Mouse (Mus musculus): ENCODE data around the gene Chrne. TPM values are rescaled to one million over a fixed set of nuclear protein-coding genes. Genes with fewer than 3 reads are reported as not detected.

Chrne gene
- 1.1 TPM for polyA plus RNA-seq (2017; shearing (Covaris generic))

GRCm38 (mm10) chr11:70619101-70619500 lies at the start of gene Chrne:
Chrne (minus strand) TSS chr11:70619216.

DNA sequence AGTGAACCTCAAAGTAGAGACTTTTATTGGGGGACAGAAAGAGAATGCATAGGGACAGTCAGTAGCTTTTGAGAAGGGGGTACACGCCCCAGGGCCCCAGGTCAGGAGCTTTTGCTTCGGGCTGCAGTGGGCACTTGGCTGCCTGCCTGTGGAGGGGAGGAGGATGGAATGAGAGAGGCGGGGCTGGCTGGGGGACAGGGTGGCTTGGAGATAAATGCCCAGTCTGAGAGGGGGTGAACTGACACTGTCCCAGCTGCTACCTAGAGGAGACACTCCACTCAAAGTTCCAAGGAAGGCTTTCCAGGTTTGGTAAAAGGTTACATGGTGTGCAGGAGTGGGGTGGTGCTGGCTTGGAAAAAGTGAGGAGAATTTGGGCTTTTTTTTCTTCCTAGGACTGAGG lies 37.9 kb upstream of the Chrne start, which contains the start of gene Eno3:
Gene Eno3 (plus strand): TSS at position 239 of the 400 bp plus-strand sequence.

GRCm38 (mm10) chr11:70654198-70654922 lies 35.3 kb upstream of the Chrne start, which contains the start of gene Pfn1:
Pfn1 (minus strand) TSS chr11:70654644.

DNA sequence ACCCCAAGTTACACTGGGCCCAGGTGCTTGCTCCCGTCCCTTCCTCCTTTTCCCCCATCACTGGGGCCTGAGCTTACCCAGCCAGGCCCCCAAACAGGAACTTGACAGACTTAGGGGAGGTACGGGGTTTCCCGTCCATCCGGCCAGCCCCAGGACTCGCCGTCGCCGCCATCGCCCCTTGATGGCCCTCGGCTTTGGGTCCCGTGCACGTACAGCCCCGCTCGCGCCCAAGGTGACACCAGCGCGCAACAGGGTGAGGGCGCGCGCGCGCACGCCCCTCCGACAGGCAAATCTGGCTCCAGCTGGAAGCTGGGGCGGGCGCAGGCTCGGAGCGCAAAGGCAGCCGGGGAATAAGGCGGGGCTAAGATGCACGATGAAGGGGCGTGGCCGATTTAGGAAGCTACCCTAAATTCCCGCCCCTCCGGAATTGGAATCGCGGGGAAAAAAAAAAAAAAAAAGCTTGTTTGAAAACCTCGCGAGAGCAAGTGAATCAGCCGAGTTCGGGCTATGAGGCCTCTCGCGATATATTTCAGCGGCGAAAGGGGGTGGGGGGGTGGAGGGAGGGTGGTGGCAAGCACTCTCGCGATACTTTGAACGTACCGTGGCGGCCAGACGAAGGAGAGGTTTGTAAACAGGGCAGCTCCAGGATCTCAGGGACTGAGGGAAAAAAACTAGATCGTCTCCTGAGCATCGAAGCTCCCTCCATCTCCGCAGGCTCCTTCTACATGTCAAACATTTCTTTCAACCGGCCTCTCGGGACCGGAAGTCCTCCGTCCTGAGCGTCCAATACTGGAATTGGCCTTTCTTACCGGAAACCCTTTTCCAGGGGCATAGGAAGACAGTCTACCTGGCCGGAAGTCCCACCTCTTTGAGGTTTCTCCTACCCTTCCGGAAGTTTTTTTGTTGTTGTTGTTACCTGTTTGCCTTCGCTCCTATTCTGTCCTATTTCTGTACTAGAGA lies 28.0 kb upstream of the Chrne start, which contains the start of the genes Rnf167 and Slc25a11:
Gene Rnf167 (plus strand): TSS at position 545 of the 960 bp plus-strand sequence.
Gene Slc25a11 (minus strand): TSS at position 789 of the 960 bp plus-strand sequence.

DNA sequence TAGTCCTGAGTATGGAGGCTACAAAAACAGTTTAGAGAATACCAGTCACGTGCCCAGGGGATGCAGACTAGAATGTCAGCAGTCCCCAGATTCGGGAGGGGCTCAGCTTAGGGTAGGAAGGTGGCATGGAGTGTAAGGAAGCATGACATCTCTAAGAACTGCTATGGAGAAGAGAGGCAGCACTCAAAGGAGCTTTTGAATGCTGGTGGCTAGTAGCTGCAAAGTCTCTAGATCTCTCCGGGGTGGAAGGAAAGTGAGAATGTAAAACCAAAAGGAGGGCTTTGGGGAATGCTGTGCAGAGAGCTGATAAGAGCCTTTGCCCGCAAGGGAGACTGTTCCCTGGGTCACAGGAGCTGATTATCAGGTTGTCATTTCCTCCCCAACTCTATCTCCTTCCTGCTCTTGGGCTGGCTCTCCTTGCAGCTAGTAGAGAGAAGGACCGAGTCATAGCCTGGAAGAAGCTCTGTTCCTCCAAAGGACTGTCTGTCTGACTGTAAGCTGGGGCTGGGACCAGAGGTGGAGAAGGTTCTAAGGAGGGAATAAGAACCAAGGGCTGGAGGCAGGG lies 19.8 kb upstream of the Chrne start, which contains the start of gene Gp1ba:
Gene Gp1ba (plus strand): TSS at position 409 of the 565 bp plus-strand sequence.

DNA sequence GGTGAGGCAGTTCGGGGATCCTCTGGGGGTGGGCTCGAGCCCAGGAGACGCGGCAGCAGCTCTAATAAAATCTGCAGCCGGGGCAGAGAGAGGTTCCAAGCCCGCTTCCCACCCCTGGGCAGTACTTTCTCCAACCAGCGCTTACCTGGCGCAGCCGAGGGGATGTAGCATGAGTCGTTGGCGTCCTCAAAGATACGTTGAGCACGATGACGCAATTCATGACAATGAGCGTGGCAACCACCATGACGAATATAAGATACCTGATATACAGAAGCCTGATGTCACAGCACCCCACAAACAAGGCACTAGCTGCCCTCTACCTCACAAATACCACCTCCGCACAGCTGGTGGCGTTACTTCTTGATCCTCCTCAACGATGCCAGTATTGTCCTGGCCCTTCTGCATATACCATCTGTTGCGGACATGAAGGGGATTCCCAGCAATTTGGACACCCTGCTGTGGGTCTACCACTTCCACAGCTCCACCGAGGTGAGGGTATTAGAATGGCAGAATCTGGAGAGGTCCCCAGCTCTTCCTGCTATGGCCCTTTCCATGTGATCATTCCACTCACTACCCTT lies 3.4 kb downstream of the Chrne start, which contains the start of gene 4930544D05Rik:
Gene 4930544D05Rik (plus strand): TSS at position 333 of the 578 bp plus-strand sequence.

Other genes with a start within 250 kb of the Chrne start
- gene Pelp1, start 209.2 kb downstream of the Chrne start, polyA plus RNA-seq (2017; shearing (Covaris generic)) = 12.8 TPM
- 217 TPM for gene Arrb2, start 186.6 kb downstream of the Chrne start, polyA plus RNA-seq (2017; shearing (Covaris generic))
- 81.1 TPM for gene Med11, start 167.3 kb downstream of the Chrne start, polyA plus RNA-seq (2017; shearing (Covaris generic))
- gene Zmynd15, start 159.8 kb downstream of the Chrne start, polyA plus RNA-seq (2017; shearing (Covaris generic)) = not detected
- gene Cxcl16, start 159.2 kb downstream of the Chrne start, polyA plus RNA-seq (2017; shearing (Covaris generic)) = 0.57 TPM
- 4.0 TPM for gene Tm4sf5, start 114.0 kb downstream of the Chrne start, polyA plus RNA-seq (2017; shearing (Covaris generic))
- gene Vmo1, start 104.6 kb downstream of the Chrne start, polyA plus RNA-seq (2017; shearing (Covaris generic)) = not detected
- not detected for gene Gltpd2, start 100.0 kb downstream of the Chrne start, polyA plus RNA-seq (2017; shearing (Covaris generic))
- 374 TPM for gene Psmb6, start 93.8 kb downstream of the Chrne start, polyA plus RNA-seq (2017; shearing (Covaris generic))
- gene Gm40193, start 86.3 kb downstream of the Chrne start, polyA plus RNA-seq (2017; shearing (Covaris generic)) = not detected
- gene Pld2, start 79.2 kb downstream of the Chrne start, polyA plus RNA-seq (2017; shearing (Covaris generic)) = 2.5 TPM
- gene Mink1, start 56.3 kb downstream of the Chrne start, polyA plus RNA-seq (2017; shearing (Covaris generic)) = 8.1 TPM
- not detected for gene 4930544D05Rik, start 3.4 kb downstream of the Chrne start, polyA plus RNA-seq (2017; shearing (Covaris generic))
- 0.10 TPM for gene Gp1ba, start 19.9 kb upstream of the Chrne start, polyA plus RNA-seq (2017; shearing (Covaris generic))
- 396 TPM for gene Rnf167, start 28.0 kb upstream of the Chrne start, polyA plus RNA-seq (2017; shearing (Covaris generic))
- 170 TPM for gene Slc25a11, start 28.3 kb upstream of the Chrne start, polyA plus RNA-seq (2017; shearing (Covaris generic))
- gene Pfn1, start 35.4 kb upstream of the Chrne start, polyA plus RNA-seq (2017; shearing (Covaris generic)) = 4,385 TPM
- 35.5 TPM for gene Eno3, start 38.0 kb upstream of the Chrne start, polyA plus RNA-seq (2017; shearing (Covaris generic))
- 98.7 TPM for gene Spag7, start 50.2 kb upstream of the Chrne start, polyA plus RNA-seq (2017; shearing (Covaris generic))
- 57.4 TPM for gene Camta2, start 68.9 kb upstream of the Chrne start, polyA plus RNA-seq (2017; shearing (Covaris generic))
- 0.77 TPM for gene Inca1, start 80.9 kb upstream of the Chrne start, polyA plus RNA-seq (2017; shearing (Covaris generic))
- 0.38 TPM for gene Kif1c, start 81.3 kb upstream of the Chrne start, polyA plus RNA-seq (2017; shearing (Covaris generic))
- 5.4 TPM for gene Zfp3, start 145.0 kb upstream of the Chrne start, polyA plus RNA-seq (2017; shearing (Covaris generic))
- gene Scimp, start 193.4 kb upstream of the Chrne start, polyA plus RNA-seq (2017; shearing (Covaris generic)) = 0.60 TPM
- gene Rabep1, start 225.6 kb upstream of the Chrne start, polyA plus RNA-seq (2017; shearing (Covaris generic)) = 12.2 TPM

Data from activated CD4-positive, CD25-positive, alpha-beta regulatory T cell, adult 9 weeks (primary cell).